Mouse (Mus musculus) bone marrow, adult 2 months (tissue): ENCODE results near the gene Rab8a.

ENCODE experiments used
- CTCF ChIP-seq: fragments of 200-500 bp; IDR thresholded peaks from 2 replicates; pipeline ENCODE4 v1.5.1; 2011; ENCODE audit warnings: low read length, control low read depth; ENCODE audit not compliant: control insufficient read depth, insufficient read depth
- POLR2A ChIP-seq: fragments of 200-500 bp; IDR thresholded peaks from 2 replicates; pipeline ENCODE4 v1.6.1; 2011; ENCODE audit warnings: low read depth, mild to moderate bottlenecking, control low read depth, low read length, borderline replicate concordance; ENCODE audit not compliant: control insufficient read depth

- no peak for TF ChIP-seq POLR2A
- no peak for TF ChIP-seq CTCF
These were observed 8.8 kb downstream of the Rab8a start for GRCm38 (mm10) chr8:72169681-72170249.
